Mouse (Mus musculus): ENCODE results near the gene Clec3a. TPM values are rescaled to one million over a fixed set of nuclear protein-coding genes. Genes with fewer than 3 reads are reported as not detected.

Clec3a gene
- total RNA-seq (2021) = not detected
- long read RNA-seq, experiment 1 = 0 reads
- long read RNA-seq, experiment 2 = 0 reads

- no peak for DNase-seq (ENCODE audit: low spot score)
Observed at GRCm38 (mm10) chr8:114417786-114418185, at the start of gene Clec3a. Gene Clec3a, plus strand, starts transcription at chr8:114418086.

- DNase-seq (ENCODE audit: low spot score) = peak; percentile 56
Observed at GRCm38 (mm10) chr8:114369038-114369976, 48.6 kb upstream of the Clec3a start.

DNA sequence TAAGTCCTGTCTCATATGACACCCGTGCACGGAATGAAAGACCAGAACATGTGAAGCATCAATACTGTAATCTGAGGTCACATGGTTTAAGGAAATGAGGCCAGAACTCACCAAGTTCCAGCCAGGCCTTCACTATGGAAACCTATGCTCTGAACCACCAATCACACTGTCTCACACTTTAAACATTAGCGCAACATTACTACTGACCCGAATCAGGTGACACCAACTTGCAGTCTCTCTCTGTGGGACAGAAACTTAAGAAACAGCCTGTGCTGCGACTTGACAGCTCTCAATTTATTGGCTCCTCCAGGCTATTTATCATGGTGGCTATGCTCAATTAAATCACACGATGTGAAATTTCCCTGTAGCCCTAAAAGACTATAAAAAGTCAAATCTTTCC, 43.5 kb upstream of the Clec3a start:
- no peak for DNase-seq (ENCODE audit: low spot score)

DNA sequence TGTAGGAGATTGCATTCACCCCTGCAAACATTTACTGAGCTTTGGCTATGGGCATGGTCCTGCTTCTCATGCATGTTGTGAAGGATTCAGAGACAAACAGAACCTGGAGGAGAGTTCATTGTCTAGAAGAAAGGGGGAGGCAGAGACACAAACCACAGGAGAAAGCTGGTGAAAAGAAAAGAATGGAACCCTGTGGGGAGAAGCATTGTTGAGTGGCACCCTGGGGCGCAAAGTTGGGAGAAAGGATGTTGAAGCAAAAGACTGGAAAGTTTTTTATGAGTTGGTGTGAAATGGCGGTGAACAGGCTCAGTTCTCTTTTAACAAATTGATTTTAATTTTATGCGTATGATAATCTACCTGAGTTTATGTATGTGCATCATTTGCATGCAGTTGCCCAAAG, 33.7 kb upstream of the Clec3a start:
- DNase-seq (ENCODE audit: low spot score) = no peak

GRCm38 (mm10) chr8:114387494-114387893, 30.4 kb upstream of the Clec3a start:
- DNase-seq (ENCODE audit: low spot score) = no peak

DNA sequence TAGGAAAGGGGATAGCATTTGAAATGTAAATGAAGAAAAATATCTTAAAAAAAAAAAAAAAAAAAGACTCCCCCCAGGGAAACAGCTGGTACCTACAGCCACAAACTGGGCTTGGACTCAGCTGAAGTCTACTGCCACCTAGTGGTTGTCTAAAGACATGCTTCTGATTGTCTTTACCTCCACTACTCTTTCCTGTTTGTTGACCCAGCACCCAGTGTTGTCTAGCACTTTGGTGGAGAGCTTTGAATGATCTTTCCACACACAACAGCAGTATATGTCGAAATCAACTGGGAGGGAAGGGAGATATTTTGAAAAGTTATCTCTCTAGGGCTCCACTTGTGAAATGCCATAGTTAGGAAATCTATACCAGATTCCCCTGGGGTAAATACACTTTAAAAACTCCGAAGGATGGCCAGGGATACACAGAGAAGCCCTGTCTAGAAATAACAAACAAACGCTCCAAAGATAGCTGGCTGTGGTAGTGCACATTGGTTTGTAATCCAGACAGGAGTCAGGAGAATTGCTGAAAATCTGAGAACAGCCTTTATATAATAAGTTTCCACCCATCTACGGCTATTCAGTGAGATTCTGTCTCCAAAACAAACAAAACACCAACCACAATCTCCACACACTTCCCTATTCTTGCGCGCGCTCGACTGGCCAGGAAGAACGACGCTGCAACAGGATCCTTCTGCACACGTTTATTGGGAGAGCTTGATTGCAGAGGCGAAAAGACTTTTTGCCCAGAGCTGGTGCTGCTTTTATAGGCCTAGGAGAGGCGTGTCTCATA, 27.2 kb upstream of the Clec3a start:
- DNase-seq (ENCODE audit: low spot score) = no peak

- no peak for DNase-seq (ENCODE audit: low spot score)
Observed at GRCm38 (mm10) chr8:114398326-114398725, 19.6 kb upstream of the Clec3a start.

GRCm38 (mm10) chr8:114399273-114399672, 18.6 kb upstream of the Clec3a start:
- no peak for DNase-seq (ENCODE audit: low spot score)

DNA sequence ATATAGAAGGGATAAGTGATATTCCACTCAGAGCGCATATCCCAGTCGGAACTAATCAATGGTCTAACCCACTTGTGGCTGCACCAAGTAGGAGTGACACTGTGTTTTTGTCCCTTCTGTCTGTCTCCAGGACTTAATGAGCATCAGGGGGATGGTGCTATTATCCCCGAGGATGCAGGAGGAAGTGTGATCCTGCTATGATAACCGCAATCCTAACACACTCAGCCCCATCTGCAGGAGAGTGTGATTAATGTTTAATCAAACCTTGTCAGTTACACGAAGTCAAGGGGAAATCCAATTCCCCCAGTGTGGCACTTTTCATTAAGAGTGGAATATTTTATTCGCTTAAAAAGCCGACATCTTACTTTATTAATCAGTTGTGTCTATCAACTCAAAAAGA, 16.2 kb upstream of the Clec3a start:
- DNase-seq (ENCODE audit: low spot score) = no peak

- no peak for DNase-seq (ENCODE audit: low spot score)
Observed at GRCm38 (mm10) chr8:114411421-114411820, 6.5 kb upstream of the Clec3a start.

DNA sequence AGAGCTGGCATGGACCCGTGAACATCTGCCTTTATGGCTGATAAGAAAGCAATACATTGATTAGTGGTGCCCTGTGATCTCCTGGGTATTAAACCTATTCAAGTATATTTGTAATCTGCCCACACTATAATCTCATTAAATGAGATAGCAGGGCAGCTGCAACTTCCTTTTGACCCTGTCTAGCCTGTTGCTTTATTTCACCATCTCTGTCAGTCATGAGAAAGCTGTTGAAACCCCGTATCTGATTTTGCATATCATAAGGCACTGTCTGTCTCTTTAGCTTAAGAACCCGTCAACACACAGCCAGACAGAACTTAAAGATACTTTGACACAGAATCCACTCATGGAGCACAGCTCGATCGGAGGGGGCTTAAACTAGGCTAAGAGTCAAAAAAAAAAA, 600 bp downstream of the Clec3a start:
- no peak for DNase-seq (ENCODE audit: low spot score)

DNA sequence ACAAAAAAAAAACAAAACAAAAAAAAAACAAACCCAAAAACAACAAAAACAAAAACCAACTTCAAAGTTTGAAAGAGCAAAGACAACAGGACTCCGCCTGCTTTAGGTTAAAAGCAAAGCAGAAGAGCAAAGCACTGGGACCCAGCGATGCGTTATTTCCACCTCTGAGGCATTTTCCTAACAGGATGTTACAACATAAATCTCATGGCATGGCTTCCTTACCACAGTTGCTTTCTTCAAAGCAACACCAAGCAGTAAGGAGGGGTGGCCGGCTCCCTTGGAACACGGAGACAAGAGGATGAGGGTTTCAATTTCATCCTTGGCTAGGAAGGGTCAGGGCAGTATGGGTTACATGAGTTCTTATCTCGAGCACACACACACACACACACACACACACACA, 1.0 kb downstream of the Clec3a start:
- no peak for DNase-seq (ENCODE audit: low spot score)

GRCm38 (mm10) chr8:114421544-114421943, 3.7 kb downstream of the Clec3a start:
- DNase-seq (ENCODE audit: low spot score) = no peak

DNA sequence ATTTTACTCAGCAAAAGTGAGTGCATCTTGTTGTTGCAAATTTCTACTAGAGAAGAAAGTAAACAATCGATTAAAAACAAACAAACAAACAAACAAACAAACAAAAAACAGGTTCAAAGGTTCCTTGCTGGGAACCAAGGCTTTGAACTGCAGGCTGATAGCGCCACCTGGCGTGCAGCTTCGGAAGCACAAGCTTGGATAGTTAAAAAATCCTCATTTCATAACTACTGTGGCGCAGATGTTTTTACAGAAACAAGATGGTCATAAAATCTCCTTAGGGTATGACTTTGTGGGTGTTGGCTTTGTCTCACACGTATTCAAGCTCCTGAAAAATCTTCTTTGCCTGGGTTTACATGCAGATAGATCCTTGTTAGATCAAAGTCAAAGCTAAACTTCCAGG, 20.4 kb downstream of the Clec3a start:
- peak; percentile 42 for DNase-seq (ENCODE audit: low spot score)

DNA sequence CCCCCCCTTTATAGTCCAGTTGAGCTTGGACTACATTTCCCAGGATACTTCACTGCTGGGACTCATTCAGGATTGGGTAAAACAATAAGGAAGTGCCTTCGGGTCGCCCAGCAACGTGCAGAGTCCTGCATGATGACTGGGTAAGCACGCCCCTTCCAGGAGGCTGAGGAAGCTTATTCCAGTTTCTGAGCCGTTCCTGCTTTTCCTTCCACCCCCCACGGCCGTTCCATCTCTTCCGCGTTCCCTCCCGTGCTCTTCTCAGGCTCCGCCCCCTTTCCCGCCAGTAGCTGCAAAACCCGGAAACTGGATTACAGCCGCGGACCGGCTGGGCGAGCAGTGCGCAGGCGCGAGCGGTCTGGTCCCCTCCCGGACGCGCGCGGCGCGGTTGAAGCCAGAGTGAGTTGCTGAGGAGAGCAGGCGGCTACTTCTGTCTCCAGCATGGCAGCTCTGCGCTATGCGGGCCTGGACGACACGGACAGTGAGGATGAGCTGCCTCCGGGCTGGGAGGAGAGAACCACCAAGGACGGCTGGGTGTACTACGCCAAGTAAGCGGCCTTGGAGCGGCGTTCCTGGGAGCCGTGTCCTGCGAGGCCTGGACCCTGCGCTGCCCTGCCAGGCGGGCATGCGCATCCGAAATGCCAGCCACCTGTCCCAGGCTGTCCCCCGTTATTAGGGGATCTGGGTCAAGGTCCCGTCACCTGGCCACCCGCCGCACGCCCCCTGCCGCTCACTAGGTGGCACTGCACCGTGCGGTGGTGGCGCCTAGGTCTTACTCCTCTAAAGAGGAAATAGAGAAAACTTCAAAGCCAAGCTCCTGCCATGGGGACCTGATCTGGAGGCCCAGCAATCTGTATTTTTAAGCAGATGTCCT, 21.7 kb downstream of the Clec3a start, which contains the start of gene Wwox:
Gene Wwox, plus strand, starts transcription at position 322 of the 871 bp plus-strand sequence.
- peak; percentile 100 for DNase-seq (ENCODE audit: low spot score)

DNA sequence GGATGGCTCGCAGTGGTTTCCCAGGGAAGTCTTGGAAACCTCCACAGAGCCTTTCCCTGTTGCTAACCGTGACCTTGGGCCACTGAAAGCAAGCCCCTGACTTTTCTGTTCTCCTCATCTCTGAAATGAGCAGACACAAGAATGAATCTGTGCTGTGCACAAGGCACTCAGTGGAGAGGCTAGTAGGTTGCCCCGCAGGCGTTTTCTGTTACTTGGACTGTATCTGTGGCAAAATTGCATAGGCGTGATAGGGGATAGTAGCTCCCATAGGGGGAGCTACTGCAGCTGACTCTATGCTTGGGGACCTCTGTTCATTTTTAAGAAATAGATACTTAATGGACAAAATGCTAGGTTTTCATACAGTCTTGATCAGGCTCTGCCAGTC, 22.3 kb downstream of the Clec3a start:
- no peak for DNase-seq (ENCODE audit: low spot score)

GRCm38 (mm10) chr8:114441616-114442015, 23.7 kb downstream of the Clec3a start:
- no peak for DNase-seq (ENCODE audit: low spot score)

DNA sequence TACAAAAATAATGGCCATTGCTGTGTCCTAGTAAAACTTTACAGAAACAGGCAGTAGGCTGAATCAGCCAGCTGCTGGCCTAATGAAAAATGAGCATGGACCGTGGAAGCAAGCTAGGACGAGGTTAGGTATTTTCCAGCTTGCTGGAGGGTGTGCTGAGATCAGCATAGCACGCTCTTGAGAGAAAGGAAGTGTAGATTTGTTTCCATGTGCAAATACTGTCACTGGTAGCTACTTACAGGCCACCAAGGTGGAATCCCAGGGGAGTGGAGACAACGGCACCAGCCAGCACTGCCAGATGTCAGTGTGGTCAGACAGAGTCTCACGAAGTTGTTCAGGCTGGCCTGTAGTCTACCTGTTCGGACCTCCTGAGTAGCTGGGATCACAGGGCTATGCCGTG, 29.0 kb downstream of the Clec3a start:
- DNase-seq (ENCODE audit: low spot score) = no peak

DNA sequence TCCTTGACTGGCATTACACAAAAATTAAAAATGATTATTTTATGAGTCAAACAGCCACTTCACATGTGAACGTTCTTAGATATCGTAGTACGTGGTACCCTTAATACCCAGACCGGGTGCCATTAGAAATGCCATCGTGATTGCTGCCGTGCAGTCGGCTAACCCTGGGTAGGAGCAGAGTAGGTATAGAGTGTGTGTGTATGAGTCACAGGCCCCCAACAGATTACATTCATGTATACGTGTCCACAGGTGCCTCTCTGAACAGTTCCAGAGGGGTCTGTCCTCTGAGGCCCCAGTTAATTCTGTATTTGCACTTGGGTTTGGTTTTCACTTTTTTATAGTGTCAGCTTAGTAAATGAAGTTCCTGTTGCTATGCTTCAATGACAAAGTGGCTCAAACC, 34.4 kb downstream of the Clec3a start:
- DNase-seq (ENCODE audit: low spot score) = no peak

- DNase-seq (ENCODE audit: low spot score) = peak; percentile 78
Observed at GRCm38 (mm10) chr8:114452781-114453221, 34.9 kb downstream of the Clec3a start.

- DNase-seq (ENCODE audit: low spot score) = no peak
Observed at GRCm38 (mm10) chr8:114455302-114455701, 37.4 kb downstream of the Clec3a start.
